In the genomic region with DNA sequence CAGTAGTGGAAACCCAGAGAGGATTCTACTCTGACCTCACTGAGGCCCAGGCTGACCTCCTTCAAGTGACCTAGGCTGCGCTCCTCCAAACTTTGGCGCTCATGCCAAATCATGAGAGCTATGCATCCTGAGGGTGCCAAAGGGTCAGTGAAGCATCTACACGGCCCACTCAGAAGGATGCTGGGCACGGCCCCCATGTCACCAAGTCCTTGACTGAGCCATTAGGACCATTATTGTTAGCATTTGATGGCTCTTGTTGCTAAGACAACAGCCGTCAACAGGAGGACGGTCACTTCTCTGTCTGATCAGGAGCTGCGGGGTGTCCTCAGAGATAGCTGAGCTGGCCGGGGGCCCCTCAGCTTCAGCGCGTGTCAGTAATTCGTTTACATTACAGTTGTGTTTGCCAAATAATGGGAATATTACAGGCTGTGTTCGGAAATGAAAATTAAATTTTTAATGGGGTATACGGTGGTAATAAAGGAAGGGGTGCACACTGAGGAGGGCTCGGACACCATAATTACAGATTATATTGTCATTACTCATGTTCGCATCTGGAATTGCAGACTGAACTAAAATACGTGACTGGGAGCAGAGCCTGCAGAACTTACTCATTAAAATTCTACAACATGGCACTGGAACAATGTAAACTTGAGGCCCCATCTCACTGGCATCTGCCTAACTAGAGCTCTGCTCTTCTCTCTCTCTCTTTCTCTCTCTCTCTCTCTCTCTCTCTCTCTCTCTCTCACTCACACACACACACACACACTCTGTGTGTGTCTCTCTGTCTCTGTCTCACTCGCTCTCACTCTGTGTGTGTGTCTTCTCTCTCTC, we compare ENCODE assay signal across 18 mouse cellular contexts.
DNase-seq lines count a peak whose midpoint lies in the region; ATAC-seq and TF ChIP-seq lines count a peak whose summit lies in the region.
"Had no signal": no experiment of that assay in that cellular context is flagged by ENCODE, and none has a peak within 500 bp of the region (broad histone marks: within the 10 kb centered on the region; RNA-seq: fewer than 3 reads in every experiment).

No protein-coding gene starts in this region.

- H3K27ac ChIP-seq in hindbrain, embryonic 16.5 days (ENCODE audit: low read depth, low read length): no peak overlapping the region
- H3K27ac ChIP-seq in hindbrain, embryonic 13.5 days: no peak overlapping the region
- H3K27ac ChIP-seq in forebrain, embryonic 14.5 days (ENCODE audit: low read depth, low read length): 0 out of 2 replicates have a peak overlapping the region, but pooled peaks have one; percentile 14
- no peak overlapping the region for H3K27ac ChIP-seq in neural tube, embryonic 15.5 days (replicated peaks)
- H3K27ac ChIP-seq: heart, embryonic 15.5 days had no signal

- 51% methylated on average over 17 of the region's 17 CpGs for WGBS in hindbrain, embryonic 16.5 days
- WGBS in hindbrain, embryonic 13.5 days: 54% methylated on average over 17 of the region's 17 CpGs
- 65% methylated on average over 17 of the region's 17 CpGs for WGBS in forebrain, embryonic 14.5 days
- WGBS in neural tube, embryonic 15.5 days: 37% methylated on average over 17 of the region's 17 CpGs

- DNase-seq in brain, embryonic 14.5 days (ENCODE audit: low read depth): peak; percentile 59
- DNase-seq in forebrain, embryonic 14.5 days (ENCODE audit: low spot score): peak; percentile 44
- no peak for DNase-seq in right cerebral cortex, postnatal 14 days
- DNase-seq in kidney, postnatal 10 days: no peak
- DNase-seq: adrenal gland, adult 8-10 months; cerebellum, adult 18-20 months; cerebellum, postnatal 25 days; heart, postnatal 4 days; kidney, adult 9 months; kidney, postnatal 36 days; layer of hippocampus, postnatal 36 days; lung, postnatal 4 days; thymus, postnatal 25 days had no signal

- H3K9me3 ChIP-seq in hindbrain, embryonic 16.5 days (ENCODE audit: control insufficient read depth, low read length): no peaks in the 10 kb centered on the region
- no peaks in the 10 kb centered on the region for H3K9me3 ChIP-seq in hindbrain, embryonic 13.5 days
- H3K9me3 ChIP-seq in forebrain, embryonic 14.5 days (replicated peaks; ENCODE audit: control insufficient read depth, low read length): no peaks in the 10 kb centered on the region
- no peaks in the 10 kb centered on the region for H3K9me3 ChIP-seq in neural tube, embryonic 15.5 days (replicated peaks)
- H3K9me3 ChIP-seq: heart, embryonic 15.5 days had no signal

- H3K36me3 ChIP-seq in hindbrain, embryonic 16.5 days (ENCODE audit: control insufficient read depth, insufficient read depth, low read length): no peaks in the 10 kb centered on the region
- H3K36me3 ChIP-seq in hindbrain, embryonic 13.5 days: no peaks in the 10 kb centered on the region
- H3K36me3 ChIP-seq in forebrain, embryonic 14.5 days (ENCODE audit: control insufficient read depth, insufficient read depth, low read length): no peaks in the 10 kb centered on the region
- H3K36me3 ChIP-seq in neural tube, embryonic 15.5 days: no peaks in the 10 kb centered on the region
- H3K36me3 ChIP-seq: heart, embryonic 15.5 days had no signal

- H3K9ac ChIP-seq in hindbrain, embryonic 16.5 days (ENCODE audit: low read depth, low read length): no peak overlapping the region
- no peak overlapping the region for H3K9ac ChIP-seq in hindbrain, embryonic 13.5 days
- H3K9ac ChIP-seq in forebrain, embryonic 14.5 days (ENCODE audit: low read length): no peak overlapping the region
- no peak overlapping the region for H3K9ac ChIP-seq in neural tube, embryonic 15.5 days (replicated peaks)
- H3K9ac ChIP-seq: heart, embryonic 15.5 days had no signal

- TF ChIP-seq CTCF in brain, embryonic 14.5 days (IDR thresholded peaks at IDR 0.05; ENCODE audit: borderline replicate concordance, extremely low read depth, insufficient read depth, insufficient read length): no peak

- no peak overlapping the region for H3K4me3 ChIP-seq in hindbrain, embryonic 16.5 days (ENCODE audit: low read length)
- no peak overlapping the region for H3K4me3 ChIP-seq in hindbrain, embryonic 13.5 days
- no peak overlapping the region for H3K4me3 ChIP-seq in forebrain, embryonic 14.5 days (ENCODE audit: low read depth, low read length)
- no peak overlapping the region for H3K4me3 ChIP-seq in neural tube, embryonic 15.5 days (replicated peaks)
- H3K4me3 ChIP-seq: heart, embryonic 15.5 days had no signal

- no peak for TF ChIP-seq POLR2A in brain, embryonic 14.5 days (IDR thresholded peaks at IDR 0.05; ENCODE audit: borderline replicate concordance, extremely low read depth, insufficient read depth, insufficient read length, poor library complexity, severe bottlenecking)

- H3K4me1 ChIP-seq in hindbrain, embryonic 16.5 days (ENCODE audit: control insufficient read depth, insufficient read depth, low read depth, low read length): no peaks in the 10 kb centered on the region
- peaks cover 16% of the 10 kb centered on the region; the same call in 1 of the 2 replicates for H3K4me1 ChIP-seq in hindbrain, embryonic 13.5 days (replicated peaks)
- H3K4me1 ChIP-seq in forebrain, embryonic 14.5 days (ENCODE audit: control insufficient read depth, insufficient read depth, low read length): 0 out of 2 replicates have a peak, but pooled peaks cover 2% of the 10 kb centered on the region
- peaks cover 8% of the 10 kb centered on the region for H3K4me1 ChIP-seq in neural tube, embryonic 15.5 days
- H3K4me1 ChIP-seq: heart, embryonic 15.5 days had no signal

- ATAC-seq in hindbrain, embryonic 16.5 days: 0 out of 2 replicates have a peak, but pooled peaks have one; percentile 13
- ATAC-seq in hindbrain, embryonic 13.5 days (ENCODE audit: low FRiP score): no peak
- peak; percentile 40; the same call in 1 of the 2 replicates for ATAC-seq in forebrain, embryonic 14.5 days
- ATAC-seq in neural tube, embryonic 15.5 days (ENCODE audit: low FRiP score): peak; percentile 53; the same call in 1 of the 2 replicates
- ATAC-seq: inflammation-experienced regulatory T-cells, adult 6 months had no signal

- H3K4me2 ChIP-seq in hindbrain, embryonic 16.5 days (ENCODE audit: low read length): no peak overlapping the region
- no peak overlapping the region for H3K4me2 ChIP-seq in hindbrain, embryonic 13.5 days
- no peak overlapping the region for H3K4me2 ChIP-seq in forebrain, embryonic 14.5 days (ENCODE audit: low read length)
- H3K4me2 ChIP-seq in neural tube, embryonic 15.5 days: no peak overlapping the region
- H3K4me2 ChIP-seq: heart, embryonic 15.5 days had no signal

- no peaks in the 10 kb centered on the region for H3K27me3 ChIP-seq in hindbrain, embryonic 16.5 days (replicated peaks; ENCODE audit: control insufficient read depth, insufficient read depth, low read length)
- 0 out of 2 replicates have a peak, but pooled peaks cover 5% of the 10 kb centered on the region for H3K27me3 ChIP-seq in hindbrain, embryonic 13.5 days
- H3K27me3 ChIP-seq in forebrain, embryonic 14.5 days (replicated peaks; ENCODE audit: control insufficient read depth, insufficient read depth, low read length): no peaks in the 10 kb centered on the region
- no peaks in the 10 kb centered on the region for H3K27me3 ChIP-seq in neural tube, embryonic 15.5 days (replicated peaks)
- H3K27me3 ChIP-seq: heart, embryonic 15.5 days had no signal

Comparison
In these comparisons a context has a peak if more than half of its experiments do, and no peak if none do; other contexts are left out.
1. DNase-seq: peak in brain, embryonic 14.5 days (single experiment) and forebrain, embryonic 14.5 days (single experiment); none in right cerebral cortex, postnatal 14 days (single experiment) and kidney, postnatal 10 days (single experiment).